Mouse (Mus musculus) myocyte (in vitro differentiated cells): ENCODE results near the gene Prkcb.

Source experiments
- E2F4 ChIP-seq: IDR thresholded peaks from one replicate; pipeline ENCODE4 v1.6.1; 2011; ENCODE audit warnings: mild to moderate bottlenecking, control low read depth, moderate library complexity; ENCODE audit not compliant: insufficient read depth
- MYOD1 ChIP-seq, 3 experiments: IDR thresholded peaks; one replicate each; pipeline ENCODE4 v1.6.1; 2011; ENCODE audit warnings: control low read depth in 2 of 3, low read depth in 2 of 3, mild to moderate bottlenecking in 2 of 3, moderate library complexity in 1 of 3; ENCODE audit not compliant: insufficient read length in 2 of 3, control insufficient read depth in 1 of 3
- POLR2A ChIP-seq: IDR thresholded peaks from one replicate; pipeline ENCODE4 v1.6.1; 2011; ENCODE audit warnings: low read depth, mild to moderate bottlenecking, control low read depth, moderate library complexity; ENCODE audit not compliant: insufficient read length
- POLR2AphosphoS2 ChIP-seq: IDR thresholded peaks from one replicate; pipeline ENCODE4 v1.6.1; 2011; ENCODE audit warnings: low read depth, control low read depth; ENCODE audit not compliant: insufficient read length
- USF1 ChIP-seq: IDR thresholded peaks from one replicate; pipeline ENCODE4 v1.6.1; 2011; ENCODE audit warnings: low read depth, mild to moderate bottlenecking, control low read depth, moderate library complexity

DNA sequence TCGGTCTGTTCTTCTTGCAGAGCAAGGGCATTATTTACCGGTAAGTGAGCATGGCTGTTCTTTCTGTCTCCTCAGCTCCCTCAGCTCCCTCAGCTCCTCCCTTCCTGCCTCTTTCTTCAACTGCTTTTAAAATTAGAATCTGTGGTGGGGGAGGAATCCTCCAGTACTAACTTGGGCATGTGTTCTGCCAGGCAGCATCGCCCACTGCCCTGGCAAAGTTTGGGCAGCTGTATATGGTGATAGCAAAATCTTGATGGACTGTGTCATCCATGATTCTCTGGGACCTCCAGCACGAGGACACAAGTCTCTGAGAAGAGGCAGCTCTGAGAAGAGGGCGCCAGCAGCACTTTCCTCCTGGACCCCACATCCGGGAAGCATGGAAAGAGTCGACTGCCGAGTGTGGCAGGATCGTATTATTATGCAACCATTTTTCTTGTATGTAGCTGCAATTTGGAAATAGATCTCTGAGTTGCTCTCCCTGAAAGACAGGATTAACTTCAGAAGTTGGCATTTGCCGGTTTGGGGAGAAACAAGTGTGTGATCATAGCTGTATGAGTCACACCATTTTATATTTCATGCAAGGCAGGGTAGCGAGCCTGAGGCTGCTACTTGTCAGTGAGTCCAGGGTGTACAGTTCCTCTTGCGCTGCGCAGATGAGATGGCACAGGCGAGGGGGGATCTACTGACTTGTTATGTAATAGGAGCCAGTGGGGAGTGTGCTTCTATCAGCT, 296.0 kb downstream of the Prkcb start:
- TF ChIP-seq E2F4, result no peak
- no peak for TF ChIP-seq USF1
- no peak for TF ChIP-seq POLR2AphosphoS2
- TF ChIP-seq POLR2A, result no peak
- TF ChIP-seq MYOD1 (IDR thresholded peaks at IDR 0.05; ENCODE audit: control insufficient read depth in 1 of 3, insufficient read length in 2 of 3, low read depth in 2 of 3), result peak in 1 of 3 experiments; percentile 7
